Mouse (Mus musculus): Measurements from ENCODE around the gene Gm6034.

DNA sequence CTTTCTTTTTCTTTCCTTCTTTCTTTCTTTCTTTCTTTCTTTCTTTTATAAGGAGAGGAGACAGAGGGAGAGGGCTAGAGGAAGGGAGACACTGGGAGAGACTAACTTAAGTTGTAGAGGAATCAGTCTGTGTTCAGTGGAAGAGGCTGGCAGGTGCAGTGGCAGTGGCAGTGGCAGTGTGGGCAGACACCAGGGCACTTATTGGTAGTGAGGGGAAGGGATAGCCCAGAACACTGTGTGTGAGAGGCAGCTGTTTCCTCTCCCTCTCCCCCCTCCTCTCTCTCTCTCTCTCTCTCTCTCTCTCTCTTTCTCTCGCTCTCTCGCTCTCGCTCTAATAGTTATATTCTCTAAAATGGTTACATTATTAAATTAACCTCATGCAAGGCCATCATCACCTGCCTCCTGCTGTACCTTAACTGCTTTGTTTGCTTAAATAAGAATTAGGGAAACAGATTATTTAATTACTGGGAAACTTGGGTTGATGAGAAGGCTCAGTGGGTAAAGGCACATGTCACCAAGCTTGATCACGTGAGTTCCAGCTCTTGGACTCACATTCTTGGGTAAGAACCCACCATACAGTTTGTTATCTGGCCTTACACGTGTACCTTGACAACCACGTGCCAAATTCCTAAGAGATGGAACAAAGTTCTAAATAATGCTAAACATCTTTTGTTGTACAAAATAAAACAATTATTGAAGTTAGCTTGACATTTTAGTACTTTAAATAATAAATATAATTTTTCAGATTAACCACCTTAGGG lies 44.0 kb upstream of the Gm6034 start:
- TF ChIP-seq CTCF (IDR thresholded peaks at IDR 0.05; ENCODE audit: control insufficient read depth, insufficient read depth, low read length), result no peak
- no peak for TF ChIP-seq POLR2A (IDR thresholded peaks at IDR 0.05; ENCODE audit: borderline replicate concordance, control insufficient read depth, low read depth, low read length)
